Mouse (Mus musculus): ENCODE measurements around the gene Nkx2-2. TPM values are rescaled to one million over a fixed set of nuclear protein-coding genes. Genes with fewer than 3 reads are reported as not detected.

Gene Nkx2-2
- total and polyA plus RNA-seq, 2 experiments from 2014 or later, result 6.0 to 7.9 TPM

- no peaks in the 10 kb centered on the region for H3K36me3 ChIP-seq (ENCODE audit: insufficient read depth)
- DNase-seq (no peak), ATAC-seq (no peak)
- no peak overlapping the region for H3K27ac ChIP-seq (ENCODE audit: low read depth, low read length)
- no peaks in the 10 kb centered on the region; the same call in 1 of the 2 replicates for H3K4me1 ChIP-seq (ENCODE audit: insufficient read depth)
- H3K4me3 ChIP-seq (ENCODE audit: low read depth, low read length), result no peak overlapping the region
- TF ChIP-seq CTCF (IDR thresholded peaks at IDR 0.05; ENCODE audit: low read depth), result no peak
- H3K4me2 ChIP-seq (ENCODE audit: low read depth), result no peak overlapping the region
- peaks cover 94% of the 10 kb centered on the region for H3K27me3 ChIP-seq (ENCODE audit: insufficient read depth, low read length)
- WGBS, result 4% methylated on average over 27 of the region's 27 CpGs
- H3K9ac ChIP-seq, result no peak overlapping the region
- no peaks in the 10 kb centered on the region for H3K9me3 ChIP-seq (ENCODE audit: low read length)
Measured at GRCm38 (mm10) chr2:147190316-147191021, 3.6 kb downstream of the Nkx2-2 start.

- Histone ChIP-seq H3K9ac (no peak overlapping the region), H3K4me1 (ENCODE audit: insufficient read depth) (no peaks in the 10 kb centered on the region; the same call in 1 of the 2 replicates), H3K36me3 (ENCODE audit: insufficient read depth) (no peaks in the 10 kb centered on the region), H3K4me3 (ENCODE audit: low read depth, low read length) (no peak overlapping the region), H3K27ac (ENCODE audit: low read depth, low read length) (no peak overlapping the region), H3K27me3 (ENCODE audit: insufficient read depth, low read length) (peaks cover 89% of the 10 kb centered on the region), H3K4me2 (ENCODE audit: low read depth) (no peak overlapping the region), H3K9me3 (ENCODE audit: low read length) (no peaks in the 10 kb centered on the region)
- DNase-seq (peak; percentile 16), ATAC-seq (no peak)
- WGBS, result 7% methylated on average over 28 of the region's 28 CpGs
- no peak for TF ChIP-seq CTCF (IDR thresholded peaks at IDR 0.05; ENCODE audit: low read depth)
Measured at GRCm38 (mm10) chr2:147189546-147190315, 4.3 kb downstream of the Nkx2-2 start.

- Histone ChIP-seq H3K4me2 (ENCODE audit: low read depth) (no peak overlapping the region), H3K4me1 (ENCODE audit: insufficient read depth) (no peaks in the 10 kb centered on the region; the same call in none of the 2 replicates), H3K27me3 (ENCODE audit: insufficient read depth, low read length) (peaks cover 83% of the 10 kb centered on the region), H3K9ac (no peak overlapping the region), H3K36me3 (ENCODE audit: insufficient read depth) (no peaks in the 10 kb centered on the region), H3K27ac (ENCODE audit: low read depth, low read length) (no peak overlapping the region), H3K4me3 (ENCODE audit: low read depth, low read length) (no peak overlapping the region), H3K9me3 (ENCODE audit: low read length) (no peaks in the 10 kb centered on the region)
- DNase-seq (peak; percentile 11), ATAC-seq (no peak)
- WGBS, result 14% methylated on average over 11 of the region's 11 CpGs
- TF ChIP-seq CTCF (IDR thresholded peaks at IDR 0.05; ENCODE audit: low read depth), result no peak
Measured at GRCm38 (mm10) chr2:147188871-147189545, 5.0 kb downstream of the Nkx2-2 start.

- H3K4me3 ChIP-seq (ENCODE audit: low read depth, low read length), result no peak overlapping the region
- peak; percentile 32 for DNase-seq
- ATAC-seq, result peak; percentile 69
Measured at GRCm38 (mm10) chr2:147188074-147188700, 5.9 kb downstream of the Nkx2-2 start.

GRCm38 (mm10) chr2:147187061-147187870, 6.8 kb downstream of the Nkx2-2 start:
- ATAC-seq, result no peak
- DNase-seq, result peak; percentile 24
- no peak for TF ChIP-seq CTCF (IDR thresholded peaks at IDR 0.05; ENCODE audit: low read depth)
- no peaks in the 10 kb centered on the region; the same call in 1 of the 2 replicates for H3K4me1 ChIP-seq (ENCODE audit: insufficient read depth)
- H3K4me3 ChIP-seq (ENCODE audit: low read depth, low read length), result no peak overlapping the region
- no peaks in the 10 kb centered on the region for H3K9me3 ChIP-seq (ENCODE audit: low read length)
- no peak overlapping the region for H3K27ac ChIP-seq (ENCODE audit: low read depth, low read length)
- H3K4me2 ChIP-seq (ENCODE audit: low read depth), result peak overlapping the region; percentile 8; the same call in 1 of the 2 replicates
- H3K36me3 ChIP-seq (ENCODE audit: insufficient read depth), result no peaks in the 10 kb centered on the region
- WGBS, result under 1% methylated on average over 31 of the region's 33 CpGs
- H3K9ac ChIP-seq, result no peak overlapping the region
- H3K27me3 ChIP-seq (ENCODE audit: insufficient read depth, low read length), result peaks cover 82% of the 10 kb centered on the region

More at GRCm38 (mm10) chr2:147188074-147188700, 5.9 kb downstream of the Nkx2-2 start:
- H3K4me2 ChIP-seq (ENCODE audit: low read depth), result no peak overlapping the region
- H3K27me3 ChIP-seq (ENCODE audit: insufficient read depth, low read length), result peaks cover 83% of the 10 kb centered on the region
- H3K9me3 ChIP-seq (ENCODE audit: low read length), result no peaks in the 10 kb centered on the region
- H3K36me3 ChIP-seq (ENCODE audit: insufficient read depth), result no peaks in the 10 kb centered on the region
- H3K4me1 ChIP-seq (ENCODE audit: insufficient read depth), result no peaks in the 10 kb centered on the region; the same call in 1 of the 2 replicates
- H3K9ac ChIP-seq, result no peak overlapping the region
- TF ChIP-seq CTCF (IDR thresholded peaks at IDR 0.05; ENCODE audit: low read depth), result no peak
- no peak overlapping the region for H3K27ac ChIP-seq (ENCODE audit: low read depth, low read length)
- WGBS, result 3% methylated on average over 28 of the region's 28 CpGs

- H3K4me2 ChIP-seq (ENCODE audit: low read depth), result peak overlapping the region; percentile 23; the same call in 1 of the 2 replicates
- WGBS, result under 1% methylated on average over 25 of the region's 25 CpGs
- H3K4me3 ChIP-seq (ENCODE audit: low read depth, low read length), result peak overlapping the region; percentile 23
- no peak overlapping the region for H3K9ac ChIP-seq
- no peaks in the 10 kb centered on the region for H3K9me3 ChIP-seq (ENCODE audit: low read length)
- no peaks in the 10 kb centered on the region; the same call in 1 of the 2 replicates for H3K4me1 ChIP-seq (ENCODE audit: insufficient read depth)
- DNase-seq (peak; percentile 23), ATAC-seq (no peak)
- no peak for TF ChIP-seq CTCF (IDR thresholded peaks at IDR 0.05; ENCODE audit: low read depth)
- no peaks in the 10 kb centered on the region for H3K36me3 ChIP-seq (ENCODE audit: insufficient read depth)
- peaks cover 83% of the 10 kb centered on the region for H3K27me3 ChIP-seq (ENCODE audit: insufficient read depth, low read length)
- 0 out of 2 replicates have a peak overlapping the region, but pooled peaks have one; percentile 3 for H3K27ac ChIP-seq (ENCODE audit: low read depth, low read length)
Measured at GRCm38 (mm10) chr2:147186261-147186681, 7.8 kb downstream of the Nkx2-2 start.

Measured in forebrain, postnatal 0 days (tissue).